Mouse (Mus musculus) left cerebral cortex, adult 11 months (tissue): Measurements from ENCODE around the gene Slf2.

Experiments
- DNase-seq: peaks from one replicate; pipeline ENCODE4 v3.0.0; 2022; ENCODE audit warnings: low spot score

Slf2 gene

DNA sequence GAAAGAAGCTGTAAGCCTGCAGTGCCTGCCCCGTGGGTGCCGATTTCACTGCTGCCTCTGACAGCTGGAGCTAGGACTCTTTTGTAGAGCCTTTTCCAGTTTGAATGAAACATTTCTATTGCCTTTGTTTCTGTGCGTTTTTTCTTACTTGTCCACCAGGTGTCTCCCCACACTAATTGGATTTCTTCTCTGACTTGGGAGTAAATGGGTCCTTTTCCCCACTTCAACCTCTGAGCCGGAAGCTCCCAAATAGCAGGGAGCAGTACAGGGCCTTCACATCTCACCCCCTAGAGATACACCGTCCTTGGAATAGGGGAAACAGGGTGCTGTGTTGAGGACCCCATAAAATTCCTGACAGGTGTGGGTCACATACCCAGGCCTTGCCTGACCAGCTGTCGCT is 81.7 kb downstream of the Slf2 start:
- no peak for DNase-seq

DNA sequence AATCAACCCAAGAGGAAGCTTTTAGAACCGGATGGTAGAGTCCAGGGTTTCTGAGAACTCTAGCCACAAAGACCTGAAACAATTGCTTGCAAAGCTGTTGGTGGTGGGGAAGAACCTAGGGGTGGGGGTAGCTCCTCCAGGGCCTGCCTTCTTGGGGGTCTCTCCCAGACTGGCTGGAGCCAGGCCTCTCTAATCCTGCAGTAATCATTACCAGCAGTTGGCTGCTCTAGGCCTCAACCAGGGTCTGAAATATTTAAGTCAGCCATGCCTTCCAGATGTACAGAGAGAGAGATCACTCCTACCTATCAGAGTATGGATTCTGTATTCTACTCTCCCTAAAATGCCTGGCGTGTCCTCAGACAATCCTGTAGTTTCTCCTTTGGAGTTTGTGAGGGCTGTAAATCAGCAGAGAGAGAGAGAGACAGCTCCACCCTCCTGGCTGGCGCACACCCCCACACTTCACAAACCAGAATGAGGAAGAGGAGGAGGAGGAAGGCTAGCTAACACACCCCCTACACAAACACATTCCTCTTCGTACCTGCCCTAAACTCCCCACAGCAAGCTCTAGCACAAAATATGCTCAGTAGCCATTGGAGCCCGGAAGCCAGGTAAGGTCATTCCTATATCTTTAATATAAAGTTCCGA is 82.8 kb downstream of the Slf2 start:
- DNase-seq = no peak

DNA sequence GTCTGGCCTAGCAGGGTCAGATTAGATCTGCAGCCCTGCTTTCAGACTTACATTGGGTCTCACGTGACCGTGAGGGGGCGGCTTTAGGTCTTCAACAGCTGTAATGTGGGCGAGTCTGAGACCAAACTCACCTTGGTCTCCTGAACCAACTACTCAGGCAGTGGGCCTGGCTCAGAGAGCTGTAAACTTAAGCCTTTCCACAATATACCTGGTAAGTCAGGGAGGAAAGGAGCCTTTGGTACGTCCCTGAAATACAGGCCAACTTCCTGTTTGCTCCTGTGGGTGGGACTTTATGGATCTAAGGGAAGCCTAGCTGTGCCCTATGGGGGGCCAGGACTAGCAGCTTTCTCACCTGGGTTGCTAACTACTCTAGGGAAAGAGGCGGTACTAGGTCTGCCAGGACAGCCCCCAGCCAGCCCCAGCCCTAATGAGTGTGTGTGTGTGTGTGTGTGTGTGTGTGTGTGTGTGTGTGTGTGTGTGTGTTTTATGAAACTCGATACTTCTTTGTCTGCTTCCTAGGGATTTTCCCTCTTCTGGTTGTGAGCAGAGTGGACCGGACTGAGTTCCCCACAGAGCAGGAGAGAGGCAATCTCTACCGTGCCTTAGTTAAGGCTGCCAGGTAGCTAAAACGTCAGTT is 83.5 kb downstream of the Slf2 start, which contains the start of gene Lzts2:
TSS of gene Lzts2 (plus strand) at position 80 of the 637 bp plus-strand sequence.
- no peak for DNase-seq

DNA sequence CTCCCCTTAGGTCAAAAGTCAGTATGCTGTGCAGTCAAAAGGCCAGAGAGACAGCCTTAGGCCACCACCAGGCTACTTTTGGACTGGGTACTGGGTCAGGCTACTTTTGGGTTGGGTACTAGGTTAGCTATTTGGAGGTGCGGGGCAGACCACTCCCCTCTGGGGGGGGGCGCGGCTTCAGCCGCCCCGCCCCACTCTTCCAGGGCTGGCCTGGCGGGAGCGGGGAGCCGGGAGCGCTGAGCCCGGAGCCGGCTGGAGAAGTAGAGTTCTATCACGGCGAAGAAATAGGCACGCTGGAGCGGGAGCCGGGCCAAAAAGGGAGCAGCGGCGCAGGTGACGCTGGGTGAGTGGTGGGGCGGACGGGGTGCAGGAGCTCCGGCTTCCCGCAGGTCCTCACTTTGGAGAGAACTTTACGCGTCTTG is 84.0 kb downstream of the Slf2 start:
- no peak for DNase-seq

DNA sequence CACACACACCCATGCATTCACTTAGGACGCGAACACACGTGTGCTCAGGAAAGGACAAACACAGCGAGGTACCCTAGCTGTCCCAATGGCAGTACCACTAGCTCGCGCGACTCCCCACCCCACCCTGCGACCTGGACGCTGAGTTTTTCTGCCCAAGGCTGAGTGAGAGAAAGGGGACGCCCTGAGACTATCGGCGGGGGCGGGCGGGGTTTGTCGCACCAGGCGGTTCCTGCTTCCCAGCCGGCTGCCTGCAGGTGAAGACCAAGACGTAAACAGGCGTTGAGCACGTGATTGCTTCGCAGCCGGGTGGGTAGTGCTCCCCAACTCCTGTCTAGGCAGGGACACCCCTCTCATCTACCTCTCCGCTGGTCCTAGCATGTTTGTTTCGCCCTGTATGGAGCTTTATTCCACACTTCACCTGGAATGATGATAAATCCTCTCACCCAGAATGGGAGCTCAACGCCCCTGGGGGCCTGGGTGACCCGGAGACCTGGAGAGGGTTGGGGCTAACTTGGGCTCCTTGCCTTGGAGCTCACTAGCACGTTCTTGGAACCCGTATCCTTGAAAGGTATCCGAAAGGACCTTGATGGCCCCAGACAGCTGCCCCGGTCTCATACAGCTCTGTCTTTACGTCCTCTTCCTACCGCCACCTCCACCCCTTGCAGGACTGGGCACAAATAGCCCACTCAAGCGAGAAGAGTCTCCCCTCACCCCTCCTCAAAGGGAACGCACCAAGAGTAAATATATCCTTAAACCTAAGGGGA is 84.7 kb downstream of the Slf2 start:
- DNase-seq = no peak

DNA sequence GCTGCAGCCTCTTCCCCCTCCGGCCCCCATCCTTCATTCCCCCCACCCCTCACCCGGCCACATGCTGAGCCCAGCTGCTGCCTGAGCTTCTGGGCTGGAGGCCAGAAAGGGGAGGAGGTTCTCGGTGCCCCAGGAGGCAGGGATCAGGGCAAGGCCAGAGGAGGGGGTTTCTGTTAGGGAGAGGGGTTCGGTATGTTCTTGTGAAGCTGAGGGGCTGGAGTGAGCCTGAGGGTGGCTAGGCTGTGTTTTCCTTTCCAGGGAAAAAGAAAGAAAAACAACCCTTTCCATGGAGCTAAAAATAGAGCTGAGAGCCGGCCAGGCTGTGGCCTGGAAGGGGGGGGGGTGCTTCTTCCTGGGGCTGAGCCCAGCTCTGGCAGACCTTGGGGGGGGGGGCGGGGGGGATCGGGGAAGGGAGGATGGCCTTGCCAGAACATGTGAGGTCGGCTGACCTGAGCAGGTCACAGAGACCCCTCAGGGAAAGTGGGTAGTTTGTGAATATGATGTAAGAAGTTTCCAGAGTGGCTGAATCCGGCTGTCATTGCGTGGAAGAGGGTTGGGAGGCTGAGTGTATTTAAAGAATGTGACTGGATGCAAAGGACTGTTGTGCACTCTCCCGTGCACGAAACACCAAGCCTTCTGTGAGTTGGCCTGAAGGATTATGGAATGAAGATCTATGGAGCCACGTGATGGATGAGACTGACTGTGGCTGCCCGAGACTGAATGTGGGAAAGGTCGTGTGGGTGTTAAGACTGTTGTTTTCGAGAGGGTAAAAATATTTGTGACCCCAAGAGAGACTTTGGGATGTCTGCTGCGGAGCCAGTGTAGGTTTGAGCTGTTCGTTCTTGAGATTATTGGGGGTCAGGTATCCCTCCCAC is 85.6 kb downstream of the Slf2 start:
- no peak for DNase-seq

DNA sequence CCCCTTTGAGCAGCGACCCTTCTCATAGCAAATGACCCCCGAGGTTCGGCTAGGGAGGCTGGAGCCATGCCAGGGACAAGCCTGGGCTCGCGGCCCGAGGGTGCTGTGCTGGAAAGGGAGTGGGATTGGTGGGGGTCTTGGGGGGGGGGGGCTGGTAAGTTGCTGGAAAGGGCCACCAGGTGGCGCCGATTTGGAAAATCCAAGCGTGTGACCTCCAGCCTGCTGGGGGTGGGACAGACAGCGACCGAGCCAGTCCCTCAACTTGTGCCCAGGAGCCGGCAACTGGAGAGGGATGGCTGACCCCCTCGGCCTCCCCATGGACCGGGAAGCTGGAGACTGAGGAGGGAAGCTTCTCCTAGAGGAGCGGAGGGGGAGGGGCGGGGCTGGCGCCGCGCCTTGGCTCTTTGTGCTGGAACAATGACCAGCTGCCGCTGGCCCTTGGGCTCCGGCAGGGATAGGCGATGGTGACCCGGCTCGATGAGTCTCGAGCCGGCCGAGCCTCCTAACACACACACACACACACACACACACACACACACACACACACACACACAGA is 86.3 kb downstream of the Slf2 start:
- DNase-seq = peak; percentile 75

DNA sequence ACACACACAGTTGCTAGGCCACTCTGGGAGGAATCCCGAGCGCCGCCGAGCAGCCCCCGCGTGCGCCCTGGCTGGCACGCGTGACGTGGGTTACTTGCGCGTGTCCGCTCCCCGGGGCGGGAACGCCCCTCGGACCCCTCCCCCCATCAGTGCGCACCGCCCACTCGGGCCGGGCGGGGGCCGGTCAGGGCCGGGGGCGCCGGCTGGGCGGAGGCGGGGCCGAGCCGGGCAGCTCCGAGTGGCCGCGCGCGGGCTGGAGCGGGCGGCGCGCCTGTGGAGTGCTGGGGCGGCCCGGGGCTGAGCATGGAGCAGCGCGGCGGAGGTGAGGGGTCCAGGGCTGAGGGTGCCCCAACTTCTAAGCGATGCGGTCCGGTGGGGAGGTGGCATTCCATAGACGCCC is 87.0 kb downstream of the Slf2 start:
- DNase-seq = peak; percentile 77

DNA sequence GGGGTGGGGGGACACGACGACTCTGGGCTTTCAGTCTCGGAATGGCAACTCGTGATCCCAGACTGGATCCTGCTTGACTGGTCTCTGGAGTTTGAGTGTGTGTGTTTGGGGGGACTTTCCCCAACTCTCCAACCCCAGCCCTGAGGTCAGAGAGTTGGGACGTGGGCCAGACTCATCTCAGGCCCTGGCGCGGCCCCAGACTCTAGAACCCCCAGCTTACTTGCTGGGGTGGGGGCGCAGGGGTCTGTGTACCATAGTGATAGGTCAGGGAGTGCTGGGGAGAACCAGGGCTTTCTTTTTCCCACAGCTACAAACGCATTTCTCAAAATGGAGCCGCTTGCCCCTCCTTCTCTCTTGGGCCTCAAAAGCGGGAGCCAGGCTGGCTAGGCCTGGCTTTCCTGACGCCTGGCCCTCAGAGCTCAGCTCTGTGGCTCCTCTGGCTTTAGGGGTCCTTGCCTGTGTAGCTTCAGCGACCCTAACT is 87.4 kb downstream of the Slf2 start:
- no peak for DNase-seq

DNA sequence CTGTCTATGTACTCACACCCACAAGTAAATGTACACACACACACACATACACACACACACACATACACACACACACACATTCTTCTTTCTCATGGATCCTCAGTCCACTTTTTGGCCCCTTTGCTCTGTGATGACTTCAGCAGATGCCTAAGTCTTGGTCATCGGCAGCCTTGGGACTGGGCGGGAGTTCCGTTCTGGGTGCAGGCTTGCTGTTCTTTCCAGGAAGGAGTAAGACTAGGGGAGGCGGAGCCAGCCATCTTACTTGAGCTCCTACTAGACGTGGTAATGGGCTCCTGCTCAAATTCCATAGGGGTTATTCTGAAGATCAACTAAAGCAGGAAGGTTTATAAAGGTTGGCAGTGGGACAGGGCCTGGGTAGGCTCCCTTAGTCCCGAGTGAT is 89.4 kb downstream of the Slf2 start:
- no peak for DNase-seq

DNA sequence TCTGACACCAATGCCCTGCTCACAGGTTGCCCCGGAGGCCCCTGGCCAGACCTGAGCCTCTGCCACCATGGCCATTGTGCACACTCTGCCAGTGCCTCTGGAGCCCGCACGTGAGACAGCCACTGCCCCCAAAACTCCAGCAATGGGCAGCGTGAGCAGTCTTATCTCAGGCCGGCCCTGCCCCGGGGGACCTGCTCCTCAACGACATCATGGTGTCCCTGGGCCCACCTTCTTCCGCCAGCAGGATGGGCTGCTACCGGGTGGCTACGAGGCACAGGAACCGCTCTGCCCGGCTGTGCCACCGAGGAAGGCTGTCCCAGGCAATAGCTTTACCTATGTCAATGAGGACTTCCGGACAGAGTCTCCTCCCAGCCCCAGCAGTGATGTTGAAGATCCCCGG is 90.4 kb downstream of the Slf2 start:
- DNase-seq = no peak

DNA sequence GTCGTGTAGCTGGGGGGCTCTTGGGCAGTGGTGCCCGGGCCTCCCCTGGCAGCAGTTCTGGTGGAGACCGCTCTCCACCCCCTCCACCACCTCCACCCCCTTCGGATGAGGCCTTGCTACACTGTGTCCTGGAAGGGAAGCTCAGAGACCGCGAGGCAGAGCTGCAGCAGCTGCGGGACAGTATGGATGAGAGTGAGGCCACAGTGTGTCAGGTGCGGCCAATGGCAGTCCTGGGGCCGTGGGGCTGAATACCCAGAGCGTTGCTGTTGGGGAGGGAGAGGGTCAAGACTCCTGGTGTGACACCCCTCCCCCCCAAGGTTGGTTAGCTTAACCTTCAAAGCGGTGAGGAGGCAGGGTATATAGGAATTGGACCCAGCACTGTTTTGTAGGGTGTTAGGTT is 93.0 kb downstream of the Slf2 start:
- DNase-seq = no peak

DNA sequence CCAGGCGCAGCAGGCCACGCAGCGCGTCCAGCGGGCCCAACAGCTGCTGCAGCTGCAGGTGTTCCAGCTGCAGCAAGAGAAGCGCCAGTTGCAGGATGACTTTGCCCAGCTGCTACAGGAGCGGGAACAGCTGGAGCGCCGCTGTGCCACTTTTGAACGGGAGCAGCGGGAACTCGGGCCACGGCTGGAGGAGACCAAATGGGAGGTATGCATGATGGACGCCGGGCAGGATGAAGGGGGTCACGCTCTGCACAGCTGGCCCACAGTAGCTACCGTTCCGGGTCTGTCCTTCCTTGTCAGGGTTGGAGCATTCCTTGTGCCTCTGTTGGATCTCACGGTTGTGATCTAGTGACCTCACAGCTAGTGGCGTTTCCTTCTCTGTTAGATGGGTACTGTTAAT is 93.8 kb downstream of the Slf2 start:
- no peak for DNase-seq

DNA sequence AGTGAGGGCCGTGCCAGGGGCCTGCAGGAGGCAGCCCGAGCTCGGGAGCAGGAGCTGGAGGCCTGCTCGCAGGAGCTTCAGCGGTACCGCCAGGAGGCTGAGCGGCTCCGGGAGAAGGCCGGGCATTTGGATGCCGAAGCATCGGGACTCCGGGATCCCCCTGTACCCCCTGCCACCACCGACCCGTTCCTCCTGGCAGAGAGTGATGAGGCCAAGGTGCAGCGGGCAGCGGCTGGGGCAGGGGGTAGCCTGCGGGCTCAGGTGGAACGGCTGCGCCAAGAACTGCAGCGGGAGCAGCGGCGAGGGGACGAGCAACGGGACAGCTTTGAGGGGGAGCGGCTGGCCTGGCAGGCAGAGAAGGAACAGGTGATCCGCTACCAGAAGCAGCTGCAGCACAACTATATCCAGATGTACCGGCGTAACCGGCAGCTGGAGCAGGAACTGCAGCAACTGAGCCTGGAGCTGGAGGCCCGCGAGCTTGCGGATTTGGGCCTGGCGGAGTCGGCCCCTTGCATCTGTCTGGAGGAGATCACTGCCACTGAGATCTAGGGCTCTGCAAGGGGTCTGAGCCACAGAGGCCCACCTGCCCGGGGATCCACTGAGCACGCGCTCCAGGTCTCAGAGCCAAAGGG is 95.1 kb downstream of the Slf2 start:
- DNase-seq = no peak

DNA sequence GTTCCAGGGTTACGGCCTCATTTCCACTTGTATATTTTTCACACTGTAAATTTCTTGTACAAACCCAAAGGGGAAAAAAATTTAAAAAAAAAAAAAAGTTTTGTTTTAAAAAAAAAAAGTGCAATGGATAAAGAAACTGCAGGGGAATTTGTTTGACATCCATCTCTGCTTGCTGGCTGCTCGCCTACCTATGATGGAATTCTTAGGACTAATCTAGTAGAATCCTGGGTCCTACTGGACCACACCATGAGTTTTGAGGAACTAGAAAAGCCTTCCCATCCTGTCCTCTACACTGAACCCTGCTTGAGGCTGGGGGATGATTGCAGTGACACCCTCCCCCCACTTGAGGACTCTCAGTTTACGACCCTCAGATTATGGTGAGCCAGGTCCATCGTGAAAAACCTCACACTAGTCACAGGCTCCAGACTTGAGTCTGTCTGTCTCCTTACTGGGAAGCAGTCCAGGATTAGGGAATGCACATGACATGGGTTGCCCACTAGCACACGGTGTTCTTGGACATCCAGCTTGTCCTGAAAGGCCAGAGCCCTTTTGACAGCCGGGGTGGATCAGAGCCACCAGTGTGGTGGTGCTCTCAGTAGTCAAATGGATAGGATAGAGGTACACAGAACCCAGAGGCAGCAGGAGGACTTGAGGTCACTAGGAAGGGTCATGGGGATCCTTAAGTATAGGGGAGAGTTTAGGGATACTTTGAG is 96.2 kb downstream of the Slf2 start:
- DNase-seq = no peak

DNA sequence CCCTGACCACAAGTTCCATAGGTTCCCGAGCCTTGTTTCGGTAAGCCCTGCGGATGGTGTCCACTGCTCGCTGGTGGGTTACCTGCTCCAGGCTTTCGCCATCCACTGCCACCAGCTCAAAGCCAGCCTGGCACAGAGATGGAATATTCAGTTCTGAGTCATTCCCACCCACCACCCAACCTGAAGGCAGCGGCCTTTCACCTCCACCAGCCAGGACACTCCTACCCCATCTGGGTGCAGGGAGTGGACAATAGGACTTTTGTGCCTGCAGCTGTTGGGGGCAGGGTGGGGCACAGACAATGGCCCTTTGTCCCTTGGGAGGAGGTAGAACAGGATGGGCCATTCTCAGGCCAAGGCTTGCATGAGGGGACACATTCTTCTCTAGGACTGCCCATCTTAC is 96.9 kb downstream of the Slf2 start:
- DNase-seq = no peak

DNA sequence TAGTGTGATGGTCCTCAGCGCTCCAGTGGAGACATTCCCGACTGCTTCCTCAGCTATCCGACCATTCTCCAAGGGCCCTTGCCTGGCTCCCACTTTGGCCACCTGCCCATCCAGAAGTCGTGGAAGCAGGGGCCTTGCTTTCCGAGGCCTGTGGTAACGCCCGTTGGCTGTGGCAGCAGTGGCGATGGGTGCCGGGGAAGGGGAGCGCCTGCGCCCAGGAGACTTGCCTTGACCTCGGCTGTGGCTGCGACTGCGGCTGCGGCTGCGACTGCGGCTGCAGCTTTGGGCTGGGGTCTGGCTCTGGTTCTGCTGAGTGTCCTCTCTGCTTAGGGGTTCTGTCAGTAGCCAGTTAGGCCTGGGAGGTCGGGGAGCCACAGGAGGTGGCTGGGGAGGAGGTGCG is 97.8 kb downstream of the Slf2 start:
- DNase-seq = no peak

DNA sequence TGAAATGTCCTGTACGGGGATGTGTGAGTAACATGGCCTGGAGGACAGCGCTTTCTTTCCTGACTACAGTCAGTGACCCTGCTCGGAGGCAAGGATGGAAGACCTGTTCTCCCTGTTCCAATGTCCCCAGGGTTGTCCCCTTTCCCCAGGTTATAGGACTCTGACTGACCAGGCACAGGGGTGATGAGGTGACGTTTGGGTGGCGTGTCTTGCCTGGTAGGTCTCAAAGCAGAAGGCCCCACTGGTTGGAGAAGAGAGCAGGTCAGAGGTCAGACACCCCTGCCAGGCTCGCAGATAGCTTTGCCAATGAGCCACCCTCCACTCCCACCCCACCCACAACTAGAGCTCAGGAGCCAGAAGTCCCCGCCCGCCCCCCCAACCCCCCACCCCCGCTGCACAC is 98.6 kb downstream of the Slf2 start:
- no peak for DNase-seq

DNA sequence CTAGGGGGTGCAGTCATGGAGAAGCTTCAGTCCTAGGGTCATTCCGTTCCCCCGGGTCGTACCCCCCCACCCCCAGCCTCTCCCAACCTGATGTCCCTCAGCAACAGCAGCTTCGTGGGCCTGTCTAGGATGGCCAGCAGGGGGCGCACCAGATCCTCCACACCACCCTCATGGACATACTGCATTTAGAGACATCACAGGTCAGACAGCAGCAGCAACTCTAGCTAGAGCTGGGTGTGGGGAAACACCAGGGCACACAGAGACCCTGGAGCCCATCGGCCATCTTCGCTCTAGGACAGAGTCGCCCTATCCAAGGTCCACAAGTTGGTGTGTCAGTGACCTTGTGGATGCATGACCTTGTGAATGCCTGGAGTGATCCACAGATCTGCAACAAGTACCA is 99.2 kb downstream of the Slf2 start:
- DNase-seq = no peak

DNA sequence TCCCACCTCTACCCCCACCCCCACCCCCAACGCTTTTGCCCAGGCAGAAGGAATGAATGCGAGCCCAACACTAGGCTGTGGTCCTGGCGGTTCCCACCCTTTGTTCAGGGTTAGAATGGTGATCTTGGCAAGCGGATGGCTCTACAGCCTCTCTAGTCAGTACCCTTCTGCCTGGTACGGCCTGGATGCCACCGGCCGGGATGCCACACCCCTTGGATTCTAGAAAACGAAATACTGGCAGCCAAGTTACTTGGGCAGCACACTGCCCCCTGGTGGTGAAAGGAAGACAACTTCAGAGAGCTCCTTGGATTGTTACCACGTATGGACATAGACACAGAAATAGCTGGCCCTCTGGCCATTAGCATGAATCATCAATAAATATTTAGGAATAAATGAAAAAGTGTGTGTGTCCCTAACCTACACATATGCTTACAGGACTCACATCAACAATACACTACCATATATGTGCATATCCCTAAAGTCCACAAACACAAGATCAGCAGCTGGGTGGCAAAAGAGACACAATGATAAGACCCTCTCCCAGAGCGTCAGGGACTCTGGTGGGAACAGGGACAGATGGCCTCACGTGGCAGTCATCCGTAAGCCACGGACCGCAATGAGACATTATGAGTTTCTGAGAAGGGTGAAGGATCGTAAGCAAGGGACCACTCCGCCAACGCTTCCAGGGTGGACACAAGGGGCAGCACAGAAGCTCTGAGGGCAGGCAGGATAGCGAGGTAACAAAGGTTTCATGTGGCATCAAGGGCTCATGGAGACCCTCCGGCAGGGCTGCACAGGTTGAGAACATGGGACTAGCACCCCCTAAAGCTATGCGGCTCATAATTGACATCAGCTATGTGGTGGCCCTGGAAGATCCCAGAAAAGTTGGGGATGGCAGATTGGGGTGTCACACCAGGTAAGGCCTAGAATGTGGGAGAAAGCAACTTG is 100.1 kb downstream of the Slf2 start:
- peak; percentile 81 for DNase-seq
